Mouse (Mus musculus): ENCODE measurements around the gene C1d. TPM values are rescaled to one million over a fixed set of nuclear protein-coding genes. Genes with fewer than 3 reads are reported as not detected.

Gene C1d
- polyA plus RNA-seq, 1 experiment: 11.8 TPM

GRCm38 (mm10) chr11:17279959-17280358 is 22.6 kb downstream of the C1d start:
- no peaks in the 10 kb centered on the region for H3K36me3 ChIP-seq (ENCODE audit: control insufficient read depth, insufficient read depth, low read length)
- no peak overlapping the region for H3K27ac ChIP-seq (ENCODE audit: control insufficient read depth, insufficient read depth, low read depth, low read length)
- no peaks in the 10 kb centered on the region for H3K27me3 ChIP-seq (ENCODE audit: control insufficient read depth, insufficient read depth, low read length)
- H3K4me3 ChIP-seq (ENCODE audit: control insufficient read depth, low read depth, low read length): no peak overlapping the region
- no peak for TF ChIP-seq POLR2A (IDR thresholded peaks at IDR 0.05; ENCODE audit: control insufficient read depth, low read depth, low read length)
- peak; percentile 42; the same call in 1 of the 2 replicates for TF ChIP-seq CTCF (IDR thresholded peaks at IDR 0.05; ENCODE audit: control insufficient read depth, insufficient read depth, insufficient replicate concordance, low read depth, low read length)
- peaks cover 2% of the 10 kb centered on the region; the same call in 1 of the 2 replicates for H3K4me1 ChIP-seq (ENCODE audit: control insufficient read depth, insufficient read depth, low read length)

- no peak for TF ChIP-seq POLR2A (IDR thresholded peaks at IDR 0.05; ENCODE audit: control insufficient read depth, low read depth, low read length)
- peak; percentile 93 for TF ChIP-seq CTCF (IDR thresholded peaks at IDR 0.05; ENCODE audit: control insufficient read depth, insufficient read depth, insufficient replicate concordance, low read depth, low read length)
- Histone ChIP-seq H3K4me1 (ENCODE audit: control insufficient read depth, insufficient read depth, low read length) (peaks cover 2% of the 10 kb centered on the region; the same call in 1 of the 2 replicates), H3K27ac (ENCODE audit: control insufficient read depth, insufficient read depth, low read depth, low read length) (no peak overlapping the region), H3K4me3 (ENCODE audit: control insufficient read depth, low read depth, low read length) (no peak overlapping the region), H3K36me3 (ENCODE audit: control insufficient read depth, insufficient read depth, low read length) (no peaks in the 10 kb centered on the region), H3K27me3 (ENCODE audit: control insufficient read depth, insufficient read depth, low read length) (no peaks in the 10 kb centered on the region)
Measured at GRCm38 (mm10) chr11:17284055-17284454, 26.7 kb downstream of the C1d start.

GRCm38 (mm10) chr11:17288884-17289283 is 31.5 kb downstream of the C1d start:
- Histone ChIP-seq H3K4me1 (ENCODE audit: control insufficient read depth, insufficient read depth, low read length) (peaks cover 2% of the 10 kb centered on the region; the same call in 1 of the 2 replicates), H3K27ac (ENCODE audit: control insufficient read depth, insufficient read depth, low read depth, low read length) (no peak overlapping the region), H3K36me3 (ENCODE audit: control insufficient read depth, insufficient read depth, low read length) (no peaks in the 10 kb centered on the region), H3K4me3 (ENCODE audit: control insufficient read depth, low read depth, low read length) (no peak overlapping the region), H3K27me3 (ENCODE audit: control insufficient read depth, insufficient read depth, low read length) (no peaks in the 10 kb centered on the region)
- TF ChIP-seq POLR2A (IDR thresholded peaks at IDR 0.05; ENCODE audit: control insufficient read depth, low read depth, low read length) (no peak), CTCF (IDR thresholded peaks at IDR 0.05; ENCODE audit: control insufficient read depth, insufficient read depth, insufficient replicate concordance, low read depth, low read length) (no peak)

GRCm38 (mm10) chr11:17306007-17306891 is 48.9 kb downstream of the C1d start:
- H3K27ac ChIP-seq (ENCODE audit: control insufficient read depth, insufficient read depth, low read depth, low read length): no peak overlapping the region
- TF ChIP-seq CTCF (IDR thresholded peaks at IDR 0.05; ENCODE audit: control insufficient read depth, insufficient read depth, insufficient replicate concordance, low read depth, low read length) (no peak), POLR2A (IDR thresholded peaks at IDR 0.05; ENCODE audit: control insufficient read depth, low read depth, low read length) (no peak)
- H3K36me3 ChIP-seq (ENCODE audit: control insufficient read depth, insufficient read depth, low read length): no peaks in the 10 kb centered on the region

GRCm38 (mm10) chr11:17307457-17307856 is 50.1 kb downstream of the C1d start:
- Histone ChIP-seq H3K4me1 (ENCODE audit: control insufficient read depth, insufficient read depth, low read length) (no peaks in the 10 kb centered on the region), H3K27me3 (ENCODE audit: control insufficient read depth, insufficient read depth, low read length) (no peaks in the 10 kb centered on the region), H3K27ac (ENCODE audit: control insufficient read depth, insufficient read depth, low read depth, low read length) (no peak overlapping the region), H3K4me3 (ENCODE audit: control insufficient read depth, low read depth, low read length) (no peak overlapping the region), H3K36me3 (ENCODE audit: control insufficient read depth, insufficient read depth, low read length) (no peaks in the 10 kb centered on the region)
- TF ChIP-seq POLR2A (IDR thresholded peaks at IDR 0.05; ENCODE audit: control insufficient read depth, low read depth, low read length) (no peak), CTCF (IDR thresholded peaks at IDR 0.05; ENCODE audit: control insufficient read depth, insufficient read depth, insufficient replicate concordance, low read depth, low read length) (no peak)

More at GRCm38 (mm10) chr11:17306007-17306891, 48.9 kb downstream of the C1d start:
- Histone ChIP-seq H3K27me3 (ENCODE audit: control insufficient read depth, insufficient read depth, low read length) (no peaks in the 10 kb centered on the region), H3K4me3 (ENCODE audit: control insufficient read depth, low read depth, low read length) (no peak overlapping the region), H3K4me1 (ENCODE audit: control insufficient read depth, insufficient read depth, low read length) (no peaks in the 10 kb centered on the region)

Other genes starting within 250 kb of the C1d start
- gene Cnrip1, start 206.0 kb upstream of the C1d start, polyA plus RNA-seq (2012; rRNA removed): 0.58 and 0.75 TPM in 2 replicates
- gene Plek, start 205.2 kb upstream of the C1d start, polyA plus RNA-seq (2012; rRNA removed): 0.21 and 0.24 TPM in 2 replicates
- gene Ppp3r1, start 98.3 kb upstream of the C1d start, polyA plus RNA-seq (2012; rRNA removed): 6.2 and 7.6 TPM in 2 replicates
- gene Wdr92, start 75.5 kb upstream of the C1d start, polyA plus RNA-seq (2012; rRNA removed): 8.1 and 9.0 TPM in 2 replicates
- 5.0 and 5.6 TPM in 2 replicates for gene Pno1, start 46.0 kb upstream of the C1d start, polyA plus RNA-seq (2012; rRNA removed)